Mouse (Mus musculus) kidney, postnatal 25 days (tissue): Measurements from ENCODE around the gene Ccdc88b.

Experiments
- DNase-seq, 2 experiments: peaks; one replicate each; pipeline ENCODE4 v3.0.0; 2021; ENCODE audit warnings: mixed read lengths in 2 of 2

Gene Ccdc88b

DNA sequence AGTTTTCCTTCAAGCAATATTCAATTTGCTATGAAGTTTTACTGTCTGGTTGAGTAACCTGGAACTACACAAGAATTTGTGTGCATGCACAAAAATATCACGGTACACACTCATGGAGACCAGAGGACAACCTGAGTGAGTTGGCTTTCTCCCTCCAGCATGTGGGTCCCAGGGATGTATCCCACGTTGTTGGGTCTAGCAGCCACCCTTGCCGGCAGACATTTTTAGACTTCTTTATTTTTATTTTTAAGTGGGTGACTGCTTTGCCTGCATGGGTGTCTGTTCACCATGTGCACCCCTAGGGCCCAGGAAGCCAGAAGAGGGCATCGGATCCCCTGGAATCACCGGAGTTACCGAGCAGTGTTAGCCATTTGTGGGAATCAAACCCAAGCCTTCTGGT, 32.6 kb downstream of the Ccdc88b start:
- no peak for DNase-seq

- DNase-seq = no peak
Observed at GRCm38 (mm10) chr19:6820538-6821195, 37.3 kb downstream of the Ccdc88b start.

DNA sequence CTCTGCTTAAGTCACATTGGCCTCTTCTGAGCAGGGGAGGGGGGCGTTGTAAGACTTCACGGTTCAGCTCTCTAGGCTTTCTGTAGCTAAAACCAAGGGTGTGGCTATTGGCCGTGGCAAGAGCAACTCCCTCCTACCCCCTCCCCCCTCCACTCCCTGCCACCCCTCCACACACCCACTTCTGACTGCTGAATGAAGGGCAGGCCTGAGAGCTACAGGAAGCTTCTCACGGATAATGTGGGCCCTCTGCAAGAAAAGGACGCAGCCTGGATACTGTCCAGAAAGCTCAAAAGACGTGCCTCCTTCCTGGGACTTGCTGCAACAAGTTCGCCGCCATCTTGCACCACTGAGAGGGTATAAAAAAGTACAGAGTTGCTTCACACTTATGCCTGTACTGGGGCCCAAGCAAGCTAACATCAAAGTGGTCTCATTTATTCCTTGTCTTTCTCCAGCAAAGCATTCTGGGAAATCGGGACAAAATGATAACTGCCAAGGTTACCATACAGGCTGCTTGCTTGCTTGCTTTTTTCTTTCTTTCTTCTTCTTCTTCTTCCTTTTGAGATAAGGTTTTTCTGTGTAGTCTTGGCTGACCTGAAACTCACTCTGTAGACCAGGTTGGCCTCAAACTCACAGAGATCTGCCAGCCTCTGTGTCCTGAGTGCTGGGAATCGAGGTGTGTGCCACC, 38.7 kb downstream of the Ccdc88b start:
- no peak for DNase-seq

- no peak for DNase-seq
Observed at GRCm38 (mm10) chr19:6814958-6815357, 43.1 kb downstream of the Ccdc88b start.

- no peak for DNase-seq
Observed at GRCm38 (mm10) chr19:6814366-6814765, 43.6 kb downstream of the Ccdc88b start.
